Mouse (Mus musculus): ENCODE measurements at regions not wholly inside any gene's neighbourhood (a gene's known extent, or its start where the extent isn't known, plus 50 kb on each side); places are given as distances from the start of the nearest gene placed in this dataset.

GRCm38 (mm10) chr17:87202958-87203720, 62.6 kb downstream of the Mcfd2 start:
- DNase-seq = no peak
- intact Hi-C loops (cut with DNase I) = no loop called here

- DNase-seq = peak; percentile 67 to 70
- intact Hi-C loops (cut with DNase I) = no loop called here
Observed at GRCm38 (mm10) chr17:87202490-87202889, 63.2 kb downstream of the Mcfd2 start.

GRCm38 (mm10) chr17:87200721-87201242, 65.0 kb downstream of the Mcfd2 start:
- intact Hi-C loops (cut with DNase I) = no loop called here
- no peak for DNase-seq

GRCm38 (mm10) chr17:87200134-87200533, 65.6 kb downstream of the Mcfd2 start:
- intact Hi-C loops (cut with DNase I) = no loop called here
- no peak for DNase-seq

- intact Hi-C loops (cut with DNase I) = no loop called here
- DNase-seq = no peak
Observed at GRCm38 (mm10) chr17:87199134-87199533, 66.6 kb downstream of the Mcfd2 start.

GRCm38 (mm10) chr17:87197434-87197833, 68.3 kb downstream of the Mcfd2 start:
- intact Hi-C loops (cut with DNase I) = no loop called here
- no peak for DNase-seq

- DNase-seq = no peak
- intact Hi-C loops (cut with DNase I) = no loop called here
Observed at GRCm38 (mm10) chr17:87194639-87195038, 71.1 kb downstream of the Mcfd2 start.

- intact Hi-C loops (cut with DNase I) = no loop called here
- DNase-seq = no peak
Observed at GRCm38 (mm10) chr17:87193482-87193881, 72.3 kb downstream of the Mcfd2 start.

- intact Hi-C loops (cut with DNase I) = no loop called here
- no peak for DNase-seq
Observed at GRCm38 (mm10) chr17:87189670-87190069, 76.1 kb downstream of the Mcfd2 start.

Data from gastrocnemius, postnatal 36 days (tissue).